Mouse (Mus musculus): ENCODE measurements around the gene Nlrp6.

DNA sequence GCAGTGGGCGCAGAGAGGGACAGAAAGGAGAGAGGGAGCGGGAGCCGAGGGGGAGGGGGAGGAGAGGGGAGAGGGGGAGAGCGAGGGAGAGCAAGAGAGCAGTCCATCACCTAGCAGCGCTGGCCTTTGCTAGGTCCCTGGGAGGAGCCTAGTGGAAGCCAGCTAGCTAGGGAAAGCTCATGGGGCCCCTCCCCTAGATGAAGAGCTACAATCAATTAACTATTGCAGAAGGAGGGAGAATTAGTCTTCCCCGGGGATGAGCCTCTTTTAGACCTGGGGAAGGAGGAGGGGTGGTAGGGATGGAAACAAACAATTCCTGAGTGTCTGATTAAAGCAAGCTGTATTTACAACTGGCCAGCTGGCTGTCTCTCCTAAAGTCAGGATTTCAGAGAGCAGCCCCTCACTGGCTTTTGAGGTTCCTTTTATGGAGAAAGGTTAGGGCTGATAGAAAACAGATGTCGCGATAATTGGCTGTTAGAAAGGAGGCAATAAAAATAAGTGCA, 19.0 kb downstream of the Nlrp6 start:
- TF ChIP-seq CTCF (IDR thresholded peaks at IDR 0.05; ENCODE audit: low read depth, low read length) (no peak), GATA1 (IDR thresholded peaks at IDR 0.05; ENCODE audit: borderline replicate concordance, low read length) (no peak)
